Mouse (Mus musculus) spleen, adult 2 months (tissue): ENCODE measurements around the gene C7.

Source experiments
- CTCF ChIP-seq: fragments of 200-500 bp; IDR thresholded peaks from 2 replicates; pipeline ENCODE4 v1.5.1; 2011; ENCODE audit warnings: mild to moderate bottlenecking, inconsistent platforms; ENCODE audit not compliant: insufficient read depth, insufficient read length, insufficient replicate concordance; ENCODE audit errors: extremely low read depth
- POLR2A ChIP-seq: fragments of 200-500 bp; IDR thresholded peaks from 2 replicates; pipeline ENCODE4 v1.6.1; 2011; ENCODE audit warnings: low read depth, low read length, inconsistent platforms

DNA sequence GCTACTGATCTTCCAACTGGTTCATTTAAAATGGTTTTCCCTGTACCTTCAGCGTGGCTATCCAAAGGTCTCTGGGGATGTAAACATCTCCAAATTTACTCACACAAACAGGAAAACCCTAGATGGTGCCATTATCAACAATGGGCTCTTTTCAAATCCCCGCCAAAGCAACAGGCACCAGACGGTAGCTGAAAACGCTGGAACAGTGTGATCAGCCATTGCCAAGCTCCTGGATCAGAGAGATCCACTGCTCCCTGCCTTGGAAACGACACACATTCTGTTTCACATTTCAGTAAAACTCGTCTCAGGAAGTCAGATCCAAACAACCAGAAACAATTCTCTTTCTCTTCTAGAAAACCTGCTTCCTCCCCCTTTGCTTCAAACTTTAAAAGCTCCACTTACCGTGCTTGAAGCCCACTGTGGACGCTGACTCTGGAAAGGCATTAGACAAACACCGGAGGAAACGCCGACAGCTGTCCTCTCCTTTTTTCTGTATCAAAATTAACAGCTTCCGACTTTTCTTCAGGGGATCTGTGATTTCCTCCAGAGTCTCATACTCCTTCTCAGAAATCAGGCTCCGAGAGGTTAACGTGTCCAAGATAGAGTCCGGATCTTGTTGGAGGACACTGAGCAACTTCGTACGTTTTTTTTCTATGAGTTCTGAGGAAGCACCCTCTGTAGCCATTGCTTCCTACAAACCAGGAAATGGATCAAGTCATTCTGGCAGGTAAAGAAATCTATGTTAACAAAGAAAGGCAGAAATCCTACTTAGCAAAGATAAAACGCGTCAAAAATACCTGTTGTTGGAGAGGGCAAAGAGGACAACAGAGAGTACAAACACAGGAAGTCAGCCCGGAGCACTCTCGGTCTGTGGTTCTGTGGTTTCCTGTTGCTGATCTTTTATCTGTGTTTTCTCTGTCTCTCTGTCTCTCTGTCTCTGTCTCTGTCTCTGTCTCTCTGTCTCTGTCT is 44.4 kb upstream of the C7 start, which contains the start of gene Card6:
- TF ChIP-seq CTCF = no peak
- peak; percentile 5; the same call in 1 of the 2 replicates for TF ChIP-seq POLR2A
